Mouse (Mus musculus) heart, adult 8-10 months (tissue): ENCODE measurements around the gene Nr1h2. TPM values are rescaled to one million over a fixed set of nuclear protein-coding genes. Genes with fewer than 3 reads are reported as not detected.

ENCODE experiments used
- DNase-seq: peaks from one replicate; pipeline ENCODE4 v3.0.0; 2022; ENCODE audit warnings: low spot score
- total RNA-seq, 4 experiments: library from RNA; stranded (reverse); gene quantifications; 2 replicates each; pipeline ENCODE4 v1.2.4; 2022

Nr1h2 gene
- total RNA-seq, 4 experiments from 2014 or later, result 42.6 to 56.6 (median 45.5) TPM

DNA sequence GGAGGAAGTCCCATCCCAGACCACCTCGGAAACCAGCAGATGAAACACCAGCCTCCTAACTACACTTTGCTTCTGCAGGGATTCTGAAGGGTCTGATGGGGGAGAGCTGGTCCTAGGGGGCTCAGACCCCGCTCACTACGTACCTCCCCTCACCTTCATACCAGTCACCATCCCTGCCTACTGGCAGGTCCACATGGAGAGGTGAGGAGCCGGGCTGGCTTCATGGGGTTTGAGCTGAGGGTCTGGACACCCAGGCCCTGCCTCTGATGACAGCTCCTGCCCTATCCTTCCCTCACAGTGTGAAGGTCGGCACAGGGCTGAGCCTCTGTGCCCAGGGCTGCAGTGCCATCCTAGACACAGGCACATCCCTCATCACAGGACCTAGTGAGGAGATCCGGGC, 31.2 kb upstream of the Nr1h2 start:
- no peak for DNase-seq

DNA sequence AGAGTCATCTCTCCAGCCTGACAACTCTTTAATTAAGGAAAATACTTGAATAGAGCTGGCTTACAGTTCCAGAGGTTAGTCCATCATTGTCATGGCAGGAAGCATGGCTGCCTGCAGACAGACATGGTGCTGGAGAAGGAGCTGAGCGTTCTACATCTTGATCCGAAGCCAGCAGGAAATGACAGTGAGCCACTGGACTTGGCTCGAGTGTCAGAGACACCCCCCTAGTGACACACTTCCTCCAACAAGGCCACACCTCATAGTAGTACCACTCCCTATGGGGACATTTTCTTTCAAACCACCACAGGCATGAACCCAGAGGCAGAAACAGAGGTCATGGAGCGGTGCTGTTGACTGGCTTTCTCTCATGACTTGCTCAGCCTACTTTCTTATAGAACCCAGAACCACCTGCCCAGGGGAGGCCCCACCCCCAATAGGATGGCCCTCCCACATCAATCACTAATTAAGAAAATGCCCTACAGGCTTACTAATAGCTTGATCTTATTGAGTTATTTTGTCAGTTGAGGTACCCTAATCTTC, 30.6 kb upstream of the Nr1h2 start:
- no peak for DNase-seq

DNA sequence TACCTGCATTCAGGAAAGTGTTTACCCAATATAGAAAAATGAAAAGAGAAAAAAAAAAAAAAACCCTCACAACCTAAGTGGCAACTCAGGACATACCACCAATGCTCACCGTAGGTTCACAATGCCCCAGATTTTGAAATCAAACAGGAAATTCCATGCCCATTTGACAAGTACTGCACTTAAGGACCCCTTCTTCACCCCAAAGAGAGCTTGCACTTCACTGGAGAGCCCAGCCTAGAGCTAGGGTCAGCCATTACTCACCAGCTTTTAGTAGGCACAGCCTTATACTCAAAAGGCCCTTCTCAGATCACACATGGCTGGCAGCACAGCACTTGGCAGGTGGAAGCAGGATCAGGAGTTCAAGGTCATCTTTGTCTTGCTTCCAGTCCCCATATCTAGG, 29.4 kb upstream of the Nr1h2 start:
- DNase-seq, result no peak

DNA sequence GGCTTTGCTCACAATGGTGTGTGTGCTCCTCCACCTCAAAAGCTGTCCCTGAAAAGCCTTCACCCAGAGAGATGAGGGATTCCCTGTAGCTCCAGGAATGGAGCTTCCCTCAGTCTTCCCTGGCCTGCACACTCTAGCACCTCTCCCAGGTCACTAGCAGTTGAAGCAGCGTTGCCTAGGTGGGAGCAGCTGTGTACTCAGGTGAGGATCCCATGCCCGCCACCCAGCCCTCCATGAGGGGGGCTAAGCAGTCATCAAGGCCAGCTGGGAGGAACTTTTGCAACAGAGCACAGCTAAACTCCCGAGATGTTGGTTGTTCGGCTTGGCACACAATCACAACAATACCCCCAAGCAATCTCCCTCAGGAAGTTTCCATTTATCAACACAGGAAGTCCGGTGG, 29.0 kb upstream of the Nr1h2 start:
- DNase-seq, result no peak

DNA sequence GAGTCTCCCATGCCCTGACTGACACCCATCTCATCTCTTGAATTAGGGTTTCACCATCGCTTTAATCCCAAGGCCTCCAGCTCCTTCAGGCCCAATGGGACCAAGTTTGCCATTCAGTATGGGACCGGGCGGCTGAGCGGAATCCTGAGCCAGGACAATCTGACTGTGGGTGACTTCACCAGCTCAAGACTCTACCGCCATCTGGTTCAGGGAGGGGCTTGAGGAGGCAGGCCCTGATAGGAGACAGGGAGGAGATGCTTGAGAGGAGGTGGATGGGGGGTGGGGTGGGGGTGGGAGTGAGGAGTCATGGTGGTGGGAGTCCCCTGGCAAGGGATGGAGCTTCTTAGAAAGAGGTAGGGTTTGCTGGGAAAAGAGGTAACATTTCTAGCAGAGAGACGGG, 27.9 kb upstream of the Nr1h2 start:
- DNase-seq, result no peak

DNA sequence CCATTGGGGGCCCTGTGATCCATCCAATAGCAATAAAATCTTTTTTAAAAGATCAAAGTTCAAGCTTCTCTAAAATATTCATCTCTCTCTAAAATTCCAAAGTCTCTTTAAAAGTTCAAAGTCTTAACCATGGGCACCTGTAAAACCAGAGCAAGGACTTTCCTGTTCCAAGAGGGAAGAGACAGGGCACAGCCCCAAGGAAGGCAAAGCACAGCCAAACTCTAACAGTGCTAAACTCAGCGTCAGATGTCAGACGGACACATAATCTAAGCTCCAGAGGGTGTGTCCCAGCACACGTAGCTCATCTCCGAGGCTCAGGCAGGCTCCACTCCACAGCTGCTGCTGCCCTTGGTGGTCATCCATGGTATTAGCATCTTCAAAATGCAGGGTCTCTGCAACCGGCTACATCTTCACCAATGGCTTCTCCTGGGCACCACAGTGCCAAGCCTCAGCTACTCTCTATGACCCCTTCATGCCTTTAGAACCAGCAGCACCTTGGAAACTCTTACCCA, 22.6 kb upstream of the Nr1h2 start:
- no peak for DNase-seq

DNA sequence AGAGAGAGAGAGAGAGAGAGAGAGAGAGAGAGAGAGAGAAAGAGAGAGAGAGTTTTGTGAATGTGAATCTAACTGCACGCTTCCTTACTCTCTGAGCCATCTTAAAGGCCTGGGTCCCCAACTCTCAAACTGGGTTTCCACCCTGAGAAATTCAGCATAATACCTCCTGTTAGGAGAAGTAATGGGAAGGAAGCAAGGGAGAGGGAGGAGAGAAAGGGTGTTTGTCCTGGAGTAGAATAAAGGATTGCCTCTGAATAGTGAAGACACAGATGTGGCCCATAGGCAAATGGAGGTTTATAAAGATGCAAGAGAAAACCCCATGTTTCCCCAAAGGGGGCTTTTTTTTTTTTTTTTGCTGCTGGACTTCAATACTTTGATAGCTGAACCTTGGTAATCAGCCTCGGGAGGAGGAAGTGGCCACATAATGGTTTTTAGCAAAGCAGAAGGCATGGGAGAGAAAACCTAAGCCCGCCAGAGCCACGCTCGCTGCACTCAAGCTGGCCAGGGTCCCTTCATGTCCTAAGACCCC, 19.3 kb upstream of the Nr1h2 start:
- no peak for DNase-seq

DNA sequence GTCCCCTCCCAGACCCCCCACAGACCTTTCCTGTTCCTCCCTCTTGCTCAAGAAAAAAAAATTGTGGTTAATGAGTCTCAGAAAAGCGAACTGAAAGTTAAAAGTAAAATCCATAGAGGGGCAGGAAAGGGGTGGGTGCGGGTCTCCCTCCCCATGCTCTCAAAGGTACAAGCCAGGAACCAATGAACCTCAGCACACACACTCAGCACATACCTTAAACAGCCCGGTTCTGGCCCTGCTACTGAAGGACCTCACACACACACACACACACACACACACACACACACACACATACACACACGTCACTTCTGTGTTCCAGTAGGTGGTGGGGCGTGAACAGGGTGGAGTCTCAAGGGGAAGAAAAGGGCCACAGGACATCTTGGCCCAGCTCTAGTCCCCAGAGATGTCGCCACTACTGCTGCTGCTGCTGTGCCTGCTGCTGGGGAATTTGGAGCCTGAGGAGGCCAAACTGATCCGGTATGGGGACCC, 18.5 kb upstream of the Nr1h2 start, which contains the start of gene Napsa:
TSS of gene Napsa (plus strand) at position 168 of the 489 bp plus-strand sequence.
- DNase-seq, result no peak

DNA sequence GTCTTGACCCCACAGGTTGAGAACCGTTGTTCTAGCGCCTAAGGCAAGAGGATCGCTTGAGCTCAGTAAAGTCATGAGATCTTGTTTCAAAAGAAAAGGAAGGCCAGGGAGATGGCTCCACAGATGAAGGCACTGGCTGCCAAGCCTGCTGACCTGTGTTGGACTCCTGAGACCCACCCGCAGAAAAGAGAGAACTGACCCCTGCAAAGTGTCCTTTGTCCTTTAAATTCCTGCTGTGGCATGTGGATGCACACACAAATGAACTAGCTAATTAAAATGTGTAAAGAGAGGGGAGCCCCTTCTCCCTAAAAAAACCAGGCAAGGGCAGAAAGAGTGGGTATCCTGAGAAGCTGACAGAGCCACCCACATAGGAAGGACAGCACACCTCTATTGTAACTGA, 18.1 kb upstream of the Nr1h2 start:
- no peak for DNase-seq

DNA sequence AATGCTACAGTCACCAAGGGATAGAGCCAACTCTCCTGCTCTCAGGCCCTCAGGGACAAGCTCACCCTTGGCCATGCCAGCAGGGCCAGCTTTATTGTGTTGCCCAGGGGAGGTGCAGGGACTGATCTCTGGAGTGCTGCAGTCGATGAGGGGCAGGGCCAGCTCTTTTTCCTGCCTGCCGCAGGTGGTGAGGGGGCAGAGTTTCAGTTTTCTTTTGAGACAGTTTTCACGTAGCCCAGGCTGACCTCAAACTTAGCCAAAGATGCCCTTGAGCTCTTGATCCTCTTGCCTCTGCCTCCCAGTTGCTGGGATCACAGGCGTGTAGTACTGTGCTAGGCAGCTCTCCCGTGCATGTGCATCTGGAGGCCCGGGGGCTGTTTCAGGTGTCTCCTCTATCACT, 17.2 kb upstream of the Nr1h2 start:
- no peak for DNase-seq

DNA sequence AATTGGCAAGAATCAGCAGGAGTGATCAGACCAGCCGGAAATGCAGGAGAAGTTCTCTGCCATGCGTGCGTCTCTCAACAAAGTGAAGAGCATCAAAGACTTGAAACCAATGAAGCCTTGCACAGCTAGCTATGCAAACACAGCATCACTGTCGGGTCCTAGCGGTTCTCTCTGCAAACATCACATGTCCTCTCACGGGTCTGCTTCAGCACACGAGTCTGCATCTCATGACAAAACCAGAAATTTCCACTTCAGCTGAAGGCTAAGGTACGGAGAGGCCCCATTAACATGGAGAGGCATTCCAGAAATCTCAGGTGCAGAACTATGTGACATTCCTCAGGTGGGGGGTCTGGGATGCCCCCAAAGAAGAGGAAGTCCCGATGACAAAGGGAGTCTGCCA, 15.1 kb upstream of the Nr1h2 start:
- DNase-seq, result no peak

DNA sequence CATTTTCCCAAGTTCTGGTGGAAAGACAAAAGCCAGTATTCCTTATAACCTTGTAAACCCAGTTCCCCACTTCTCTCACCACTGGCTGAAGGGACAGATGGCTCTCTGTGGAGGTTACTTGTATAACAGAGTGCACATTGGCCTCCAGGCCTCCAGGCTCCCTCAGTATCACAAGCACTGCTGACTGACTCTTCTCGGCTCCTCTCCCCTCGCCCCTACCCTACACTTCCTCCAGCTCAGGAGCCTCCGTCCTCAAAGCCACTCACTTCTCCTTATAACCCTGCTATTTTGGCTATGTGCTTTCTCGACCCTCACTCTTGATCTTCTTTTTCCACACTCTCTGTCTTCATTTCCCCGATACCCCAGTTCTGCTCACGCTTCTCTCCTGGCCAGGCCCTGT, 11.7 kb upstream of the Nr1h2 start:
- no peak for DNase-seq

DNA sequence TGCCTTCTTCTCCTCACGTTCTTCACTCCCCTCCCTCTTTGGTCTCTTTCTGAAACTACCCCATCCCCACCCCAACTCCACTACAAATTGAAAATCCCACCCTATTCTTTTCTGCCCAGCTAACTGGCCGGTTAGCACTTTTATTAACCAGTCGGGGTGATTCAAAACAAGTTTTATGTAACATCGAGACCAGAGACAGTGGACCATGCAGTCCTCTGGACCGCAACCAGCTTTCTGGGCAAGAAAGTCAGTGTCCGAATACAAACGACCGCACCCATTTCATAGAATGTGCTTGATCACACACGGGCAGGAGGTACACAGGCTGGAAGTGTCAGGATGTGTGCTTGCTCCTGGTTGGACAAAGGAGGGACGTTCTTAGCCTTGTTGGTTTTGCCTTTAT, 10.7 kb upstream of the Nr1h2 start:
- no peak for DNase-seq

DNA sequence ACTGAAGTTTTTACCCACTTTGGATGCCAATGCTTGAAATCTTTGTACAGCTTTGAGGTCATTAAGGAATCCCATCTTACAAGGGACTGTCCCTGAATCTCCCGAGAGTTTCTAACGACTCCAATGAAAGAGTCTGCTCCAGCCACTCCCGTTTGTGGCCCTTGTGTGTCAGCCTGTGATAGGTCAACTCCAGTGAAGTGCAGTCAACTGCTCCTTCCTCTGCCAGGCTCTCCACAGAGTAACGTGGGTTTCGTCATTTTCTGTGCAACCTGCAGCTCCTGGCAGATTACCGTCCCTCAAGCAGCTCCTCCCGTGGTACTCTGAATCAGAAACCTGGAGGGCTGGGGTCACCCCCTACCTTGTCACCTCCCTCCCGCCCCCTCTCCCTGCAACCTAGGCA, 9.5 kb upstream of the Nr1h2 start:
- no peak for DNase-seq

DNA sequence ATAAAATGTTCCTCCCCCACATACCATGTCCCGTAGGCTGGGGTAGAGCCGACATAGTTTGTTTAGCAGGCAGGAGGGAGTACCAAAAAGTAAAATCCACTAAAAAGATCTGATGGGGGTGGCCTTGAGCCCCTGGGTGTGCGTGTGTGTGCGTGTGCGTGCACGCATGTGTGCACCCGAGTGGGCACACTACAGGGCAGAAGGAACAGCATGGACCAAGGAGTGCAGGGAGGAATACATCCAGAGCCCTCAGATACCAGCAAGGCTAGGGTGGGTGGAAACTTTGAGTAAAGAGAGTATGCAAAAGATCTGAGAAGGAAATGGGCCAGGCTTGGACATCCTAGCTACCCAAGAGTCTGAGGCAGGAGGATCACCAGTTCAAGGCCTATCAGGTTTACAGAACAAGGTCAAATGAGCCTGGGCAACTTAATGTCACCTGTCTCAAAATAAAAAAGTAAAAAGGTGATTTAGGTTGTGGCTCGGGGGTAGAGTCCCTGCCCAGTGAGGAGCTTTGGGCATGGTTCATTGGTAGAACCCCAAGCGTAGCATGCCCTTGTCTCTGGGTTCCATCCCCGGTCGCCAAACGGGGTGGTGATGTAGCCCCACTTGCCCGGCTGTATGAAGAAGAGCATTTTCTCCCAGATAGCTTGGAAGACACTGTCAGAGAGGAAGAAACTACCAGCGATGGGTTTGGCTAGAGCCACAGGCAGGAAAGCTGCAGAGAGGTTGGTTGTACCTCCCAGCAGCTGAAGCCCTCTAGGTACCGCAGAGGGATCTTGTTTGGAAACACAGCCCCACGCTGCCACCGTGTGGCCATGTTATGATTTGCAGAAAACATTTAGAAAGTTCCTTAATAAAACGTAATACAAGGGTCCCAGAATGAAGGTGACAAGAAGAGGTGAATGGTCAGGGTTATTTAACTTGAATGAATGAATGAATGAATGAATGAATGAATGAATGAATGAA, 7.0 kb upstream of the Nr1h2 start:
- peak; percentile 64 for DNase-seq

DNA sequence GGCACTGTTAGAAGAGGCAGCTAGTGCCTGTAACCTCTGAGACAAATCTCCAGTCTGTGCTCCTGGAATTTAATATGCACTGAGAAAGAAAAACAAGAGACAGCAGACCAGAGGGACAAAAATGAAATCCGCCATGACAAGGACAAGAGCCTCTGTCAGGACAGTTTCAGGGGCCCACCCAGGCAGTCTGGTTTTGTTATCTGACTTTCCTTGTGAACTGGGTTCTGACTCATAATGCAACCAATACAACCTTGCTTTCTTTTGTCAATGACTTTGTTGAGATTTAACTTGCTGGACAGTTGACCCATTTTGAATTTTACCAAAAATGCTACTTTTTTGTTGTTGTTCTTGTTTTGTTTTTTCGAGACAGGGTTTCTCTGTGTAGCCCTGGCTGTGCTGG, 3.9 kb upstream of the Nr1h2 start:
- DNase-seq, result no peak

DNA sequence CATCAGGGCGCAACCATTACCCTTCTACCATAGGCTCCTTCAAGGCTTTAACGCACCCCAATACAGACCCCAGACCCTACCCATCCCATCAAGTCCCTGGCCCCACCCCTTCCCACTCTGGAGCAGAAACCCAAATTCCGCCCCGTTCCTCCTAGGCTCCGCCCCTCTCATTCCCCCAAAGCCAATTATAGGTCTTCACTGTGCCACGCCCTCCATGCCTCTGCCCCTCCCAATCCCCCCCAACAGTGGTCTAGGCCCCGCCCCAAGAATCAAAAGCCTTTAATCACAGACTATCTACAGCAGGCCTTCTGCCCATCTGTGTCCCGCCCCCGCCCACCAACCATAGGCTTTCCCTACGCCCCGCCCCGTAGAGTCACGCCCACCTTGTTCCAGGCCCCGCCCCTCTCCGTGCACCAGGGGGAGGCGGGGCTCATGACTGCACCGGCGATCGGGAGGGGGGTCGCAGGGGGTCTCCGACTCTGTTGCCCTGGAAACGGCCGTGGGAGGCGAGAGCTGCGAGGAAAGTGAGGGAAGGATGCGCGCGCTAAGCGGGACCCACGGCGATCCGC, 471 bp downstream of the Nr1h2 start:
- peak; percentile 42 for DNase-seq

DNA sequence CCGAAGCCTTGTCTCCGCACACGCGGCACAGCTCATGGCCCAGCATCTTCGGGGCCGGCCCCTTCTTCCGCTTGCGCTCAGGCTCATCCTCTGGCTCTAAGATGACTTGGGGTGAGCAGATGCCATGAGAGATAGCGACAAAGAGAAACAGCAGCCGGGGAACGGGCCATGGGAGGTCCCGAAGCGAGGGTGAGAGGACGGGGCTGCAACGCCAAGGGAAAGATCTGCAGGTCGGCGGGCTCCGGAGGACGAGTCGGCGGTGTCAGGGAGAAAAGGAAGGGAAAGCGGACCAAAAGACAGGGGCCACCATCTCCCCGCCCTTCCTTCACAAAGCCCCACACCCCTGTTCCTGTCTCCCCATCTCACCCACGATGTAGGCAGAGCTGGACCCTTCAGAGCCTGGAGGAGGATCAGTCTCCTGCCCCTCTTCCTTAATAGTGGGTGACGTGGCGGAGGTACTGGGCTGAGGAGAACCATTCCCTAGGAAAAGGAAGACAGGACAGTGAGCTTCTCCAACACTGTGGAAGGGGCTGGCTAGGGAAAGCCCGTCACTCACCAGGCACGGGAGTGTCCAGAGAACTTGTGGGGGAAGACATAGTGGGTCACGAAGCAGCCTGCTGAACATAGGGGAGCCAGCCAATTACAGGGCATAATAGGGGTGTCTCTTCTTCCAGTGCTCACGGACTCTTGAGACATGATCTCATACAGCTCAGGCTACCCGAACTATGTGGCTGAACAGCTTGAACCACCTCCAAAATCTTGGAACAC, 1.4 kb downstream of the Nr1h2 start:
- no peak for DNase-seq

DNA sequence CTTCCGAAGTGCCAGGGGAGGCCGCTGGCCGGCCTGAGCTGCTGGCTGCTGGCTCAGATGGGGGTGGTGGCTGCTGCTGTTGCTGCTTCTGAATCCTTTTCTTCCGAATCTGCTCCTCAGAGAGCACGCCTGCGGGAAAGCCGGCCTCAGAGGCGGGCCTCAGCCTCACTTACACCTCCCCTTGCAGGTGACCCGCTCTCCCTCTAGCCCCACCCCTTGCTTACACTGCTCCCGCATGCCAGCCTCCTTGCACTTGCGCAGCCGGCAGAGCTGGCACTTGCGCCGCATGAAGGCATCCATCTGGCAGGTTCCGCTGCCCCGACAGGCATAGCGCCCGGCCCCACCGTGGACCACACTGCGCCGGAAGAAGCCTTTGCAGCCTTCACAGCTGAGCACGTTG, 2.0 kb downstream of the Nr1h2 start:
- no peak for DNase-seq

DNA sequence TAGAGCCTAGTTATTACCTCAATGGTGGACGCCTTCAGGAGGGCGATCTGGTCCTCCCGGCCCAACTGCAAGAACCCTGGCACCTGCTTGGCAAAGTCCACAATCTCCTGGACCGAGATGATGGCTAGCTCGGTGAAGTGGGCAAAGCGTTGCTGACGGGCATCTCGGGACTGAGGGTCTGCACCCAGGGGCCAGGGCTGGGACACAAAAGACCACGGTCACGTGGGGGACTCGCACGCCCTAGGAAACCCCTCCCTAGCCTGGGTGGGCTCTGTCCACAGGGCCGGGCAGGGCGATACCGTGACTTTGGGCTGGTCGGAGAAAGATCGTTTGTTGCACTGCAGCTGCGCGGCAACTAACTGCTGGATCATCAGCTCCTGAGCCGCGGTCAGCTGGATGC, 2.5 kb downstream of the Nr1h2 start:
- no peak for DNase-seq

DNA sequence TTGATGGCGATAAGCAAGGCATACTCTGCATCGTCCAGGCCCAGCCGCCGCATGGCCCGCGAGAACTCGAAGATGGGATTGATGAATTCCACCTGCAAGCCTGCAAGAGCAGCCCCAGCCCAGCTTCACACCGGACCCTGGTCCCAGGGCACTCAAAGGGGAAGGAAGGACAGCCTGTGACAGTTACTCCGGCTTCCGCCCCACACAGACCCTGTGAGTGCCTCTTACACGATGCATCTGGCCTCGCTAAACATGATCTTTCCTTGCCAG, 3.4 kb downstream of the Nr1h2 start:
- DNase-seq, result no peak
